Mouse (Mus musculus) midbrain, embryonic 15.5 days (tissue): ENCODE data around the gene Gm20716. TPM values are rescaled to one million over a fixed set of nuclear protein-coding genes. Genes with fewer than 3 reads are reported as not detected.

Source experiments
- ATAC-seq: fragments of 200-750 bp; cut with Nextera tagmentation; replicated peaks from 2 replicates; pipeline ENCODE4 v1.8.0; 2017; ENCODE audit warnings: moderate TSS enrichment
- H3K27ac ChIP-seq: fragments of 300-500 bp; sonication (generic); 2 replicates; pipeline ENCODE4 v1.5.1; 2015; ENCODE audit warnings: mild to moderate bottlenecking, inconsistent platforms
- H3K27me3 ChIP-seq: fragments of 300-500 bp; sonication (generic); replicated peaks from 2 replicates; pipeline ENCODE4 v1.6.1; 2015; ENCODE audit warnings: inconsistent platforms
- H3K36me3 ChIP-seq: fragments of 300-500 bp; sonication (generic); replicated peaks from 2 replicates; pipeline ENCODE4 v1.6.1; 2015; ENCODE audit warnings: inconsistent platforms
- H3K4me1 ChIP-seq: fragments of 300-500 bp; sonication (generic); 2 replicates; pipeline ENCODE4 v1.6.1; 2015; ENCODE audit warnings: inconsistent platforms
- H3K4me2 ChIP-seq: fragments of 300-500 bp; sonication (generic); 2 replicates; pipeline ENCODE4 v1.6.1; 2015; ENCODE audit warnings: inconsistent platforms, mild to moderate bottlenecking, moderate library complexity
- H3K4me3 ChIP-seq: fragments of 300-500 bp; sonication (generic); 2 replicates; pipeline ENCODE4 v1.5.1; 2015; ENCODE audit warnings: mild to moderate bottlenecking, inconsistent platforms
- H3K9ac ChIP-seq: fragments of 300-500 bp; sonication (generic); 2 replicates; pipeline ENCODE4 v1.6.1; 2015; ENCODE audit warnings: mild to moderate bottlenecking, inconsistent platforms
- H3K9me3 ChIP-seq: fragments of 300-500 bp; sonication (generic); 2 replicates; pipeline ENCODE4 v1.6.1; 2016; ENCODE audit warnings: inconsistent platforms
- WGBS: fragments of 180-500 bp; shearing (Covaris S2); methylation state at CpG from one replicate; pipeline ENCODE4 v1.1.7; 2015; ENCODE audit warnings: mixed read lengths; 5-methylcytosine and 5-hydroxymethylcytosine counted together
- polyA plus RNA-seq: library from polyadenylated mRNA; unstranded; fragments of >200 nt; fragmentation: Nextera tagmentation; extraction: Ambion mirVana; gene quantifications from 2 replicates; pipeline ENCODE4 v1.2.1, GENCODE M21; 2015

Gene Gm20716
- 25.6 and 26.1 TPM in 2 replicates for polyA plus RNA-seq

- Histone ChIP-seq H3K27ac (peak within 1 kb of the TSS; percentile 97), H3K4me1 (peaks cover 46% of the 10 kb centered on the region), H3K36me3 (peaks cover 15% of the 10 kb centered on the region; the same call in 1 of the 2 replicates), H3K4me3 (peak within 1 kb of the TSS; percentile 93), H3K9ac (peak within 1 kb of the TSS; percentile 95), H3K4me2 (peak within 1 kb of the TSS; percentile 95), H3K9me3 (no peaks in the 10 kb centered on the region), H3K27me3 (no peaks in the 10 kb centered on the region)
- ATAC-seq: peak; percentile 88
- WGBS: under 1% methylated on average over 73 of the region's 73 CpGs
Measured at GRCm38 (mm10) chr2:168230026-168230728, at the start of gene Gm20716, which contains the start of the genes Dpm1 and Mocs3. TSS of gene Gm20716 (minus strand) at chr2:168230364. TSS of gene Dpm1 (minus strand) at chr2:168230591. TSS of gene Mocs3 (plus strand) at chr2:168230622.

- no peak for ATAC-seq
- H3K9ac ChIP-seq: no peak overlapping the region
- H3K4me3 ChIP-seq: no peak overlapping the region
- no peak overlapping the region for H3K4me2 ChIP-seq
- H3K27me3 ChIP-seq: peaks cover 15% of the 10 kb centered on the region
- H3K4me1 ChIP-seq: no peaks in the 10 kb centered on the region; the same call in 1 of the 2 replicates
- H3K9me3 ChIP-seq: no peaks in the 10 kb centered on the region
- no peak overlapping the region for H3K27ac ChIP-seq
- no peaks in the 10 kb centered on the region for H3K36me3 ChIP-seq
- WGBS: 14% methylated on average over 11 of the region's 11 CpGs
Measured at GRCm38 (mm10) chr2:168274374-168274935, 44.3 kb upstream of the Gm20716 start.

GRCm38 (mm10) chr2:168273387-168273786 lies 43.2 kb upstream of the Gm20716 start:
- no peak overlapping the region for H3K9ac ChIP-seq
- no peak overlapping the region for H3K27ac ChIP-seq
- H3K36me3 ChIP-seq: no peaks in the 10 kb centered on the region
- ATAC-seq: no peak
- no peaks in the 10 kb centered on the region; the same call in 1 of the 2 replicates for H3K4me1 ChIP-seq
- no peak overlapping the region for H3K4me3 ChIP-seq
- H3K27me3 ChIP-seq: 0 out of 2 replicates have a peak, but pooled peaks cover 8% of the 10 kb centered on the region
- 51% methylated on average over 9 of the region's 9 CpGs for WGBS
- H3K9me3 ChIP-seq: no peaks in the 10 kb centered on the region
- no peak overlapping the region for H3K4me2 ChIP-seq

GRCm38 (mm10) chr2:168268033-168268432 lies 37.9 kb upstream of the Gm20716 start:
- Histone ChIP-seq H3K4me2 (no peak overlapping the region), H3K36me3 (no peaks in the 10 kb centered on the region), H3K4me3 (no peak overlapping the region), H3K27ac (no peak overlapping the region), H3K9ac (no peak overlapping the region), H3K4me1 (no peaks in the 10 kb centered on the region; the same call in 1 of the 2 replicates), H3K27me3 (no peaks in the 10 kb centered on the region), H3K9me3 (no peaks in the 10 kb centered on the region)
- ATAC-seq: no peak
- 44% methylated on average over 7 of the region's 7 CpGs for WGBS

- no peak for ATAC-seq
- WGBS: 94% methylated on average over 10 of the region's 10 CpGs
- Histone ChIP-seq H3K4me3 (no peak overlapping the region), H3K4me1 (no peaks in the 10 kb centered on the region), H3K27me3 (no peaks in the 10 kb centered on the region), H3K27ac (no peak overlapping the region), H3K9me3 (no peaks in the 10 kb centered on the region), H3K4me2 (no peak overlapping the region), H3K9ac (no peak overlapping the region), H3K36me3 (no peaks in the 10 kb centered on the region)
Measured at GRCm38 (mm10) chr2:168260900-168261299, 30.7 kb upstream of the Gm20716 start.

- Histone ChIP-seq H3K27me3 (no peaks in the 10 kb centered on the region), H3K9ac (no peak overlapping the region), H3K9me3 (no peaks in the 10 kb centered on the region), H3K4me1 (no peaks in the 10 kb centered on the region), H3K36me3 (no peaks in the 10 kb centered on the region), H3K4me2 (no peak overlapping the region), H3K4me3 (no peak overlapping the region), H3K27ac (no peak overlapping the region)
- 83% methylated on average over 3 of the region's 3 CpGs for WGBS
- no peak for ATAC-seq
Measured at GRCm38 (mm10) chr2:168260124-168260523, 30.0 kb upstream of the Gm20716 start.

- ATAC-seq: no peak
- WGBS: 93% methylated on average over 8 of the region's 8 CpGs
Measured at GRCm38 (mm10) chr2:168259046-168259445, 28.9 kb upstream of the Gm20716 start.

GRCm38 (mm10) chr2:168257188-168257587 lies 27.0 kb upstream of the Gm20716 start:
- Histone ChIP-seq H3K9ac (no peak overlapping the region), H3K36me3 (no peaks in the 10 kb centered on the region), H3K27ac (no peak overlapping the region), H3K9me3 (no peaks in the 10 kb centered on the region), H3K4me2 (no peak overlapping the region), H3K4me3 (no peak overlapping the region), H3K27me3 (no peaks in the 10 kb centered on the region), H3K4me1 (no peaks in the 10 kb centered on the region)
- WGBS: 92% methylated on average over 4 of the region's 4 CpGs
- ATAC-seq: no peak

More at GRCm38 (mm10) chr2:168259046-168259445, 28.9 kb upstream of the Gm20716 start:
- Histone ChIP-seq H3K27me3 (no peaks in the 10 kb centered on the region), H3K36me3 (no peaks in the 10 kb centered on the region), H3K4me3 (no peak overlapping the region), H3K4me2 (no peak overlapping the region), H3K27ac (no peak overlapping the region), H3K9ac (no peak overlapping the region), H3K4me1 (no peaks in the 10 kb centered on the region), H3K9me3 (no peaks in the 10 kb centered on the region)

- ATAC-seq: no peak
- no peak overlapping the region for H3K9ac ChIP-seq
- 82% methylated on average over 3 of the region's 3 CpGs for WGBS
Measured at GRCm38 (mm10) chr2:168256506-168256905, 26.3 kb upstream of the Gm20716 start.

GRCm38 (mm10) chr2:168253822-168254221 lies 23.7 kb upstream of the Gm20716 start:
- no peak overlapping the region for H3K27ac ChIP-seq
- H3K9me3 ChIP-seq: no peaks in the 10 kb centered on the region
- no peak for ATAC-seq
- no peak overlapping the region for H3K4me3 ChIP-seq
- H3K27me3 ChIP-seq: no peaks in the 10 kb centered on the region
- no peak overlapping the region for H3K9ac ChIP-seq
- WGBS: 72% methylated on average over 7 of the region's 7 CpGs
- no peaks in the 10 kb centered on the region for H3K36me3 ChIP-seq
- H3K4me2 ChIP-seq: no peak overlapping the region
- H3K4me1 ChIP-seq: no peaks in the 10 kb centered on the region

More at GRCm38 (mm10) chr2:168256506-168256905, 26.3 kb upstream of the Gm20716 start:
- no peaks in the 10 kb centered on the region for H3K27me3 ChIP-seq
- H3K27ac ChIP-seq: no peak overlapping the region
- no peak overlapping the region for H3K4me3 ChIP-seq
- no peak overlapping the region for H3K4me2 ChIP-seq
- no peaks in the 10 kb centered on the region for H3K9me3 ChIP-seq
- no peaks in the 10 kb centered on the region for H3K4me1 ChIP-seq
- H3K36me3 ChIP-seq: no peaks in the 10 kb centered on the region

GRCm38 (mm10) chr2:168252639-168253292 lies 22.6 kb upstream of the Gm20716 start:
- no peaks in the 10 kb centered on the region for H3K27me3 ChIP-seq
- ATAC-seq: 0 out of 2 replicates have a peak, but pooled peaks have one; percentile 59
- no peaks in the 10 kb centered on the region for H3K36me3 ChIP-seq
- H3K9me3 ChIP-seq: no peaks in the 10 kb centered on the region
- H3K4me2 ChIP-seq: no peak overlapping the region
- H3K9ac ChIP-seq: no peak overlapping the region
- no peak overlapping the region for H3K27ac ChIP-seq
- H3K4me3 ChIP-seq: no peak overlapping the region
- WGBS: 14% methylated on average over 16 of the region's 16 CpGs
- H3K4me1 ChIP-seq: no peaks in the 10 kb centered on the region

GRCm38 (mm10) chr2:168250270-168250669 lies 20.1 kb upstream of the Gm20716 start:
- peak; percentile 65 for ATAC-seq
- WGBS: 19% methylated on average over 8 of the region's 8 CpGs
- no peaks in the 10 kb centered on the region for H3K36me3 ChIP-seq

More at GRCm38 (mm10) chr2:168250270-168250669, 20.1 kb upstream of the Gm20716 start:
- Histone ChIP-seq H3K4me3 (no peak overlapping the region), H3K27ac (no peak overlapping the region), H3K9me3 (no peaks in the 10 kb centered on the region), H3K9ac (no peak overlapping the region), H3K27me3 (no peaks in the 10 kb centered on the region), H3K4me1 (no peaks in the 10 kb centered on the region), H3K4me2 (no peak overlapping the region)
